Mouse (Mus musculus): ENCODE data around the gene Slc34a3. TPM values are rescaled to one million over a fixed set of nuclear protein-coding genes. Genes with fewer than 3 reads are reported as not detected.

Slc34a3 gene
- total and polyA plus RNA-seq, 3 experiments = 0.03 to 0.04 TPM; not detected in 1

DNA sequence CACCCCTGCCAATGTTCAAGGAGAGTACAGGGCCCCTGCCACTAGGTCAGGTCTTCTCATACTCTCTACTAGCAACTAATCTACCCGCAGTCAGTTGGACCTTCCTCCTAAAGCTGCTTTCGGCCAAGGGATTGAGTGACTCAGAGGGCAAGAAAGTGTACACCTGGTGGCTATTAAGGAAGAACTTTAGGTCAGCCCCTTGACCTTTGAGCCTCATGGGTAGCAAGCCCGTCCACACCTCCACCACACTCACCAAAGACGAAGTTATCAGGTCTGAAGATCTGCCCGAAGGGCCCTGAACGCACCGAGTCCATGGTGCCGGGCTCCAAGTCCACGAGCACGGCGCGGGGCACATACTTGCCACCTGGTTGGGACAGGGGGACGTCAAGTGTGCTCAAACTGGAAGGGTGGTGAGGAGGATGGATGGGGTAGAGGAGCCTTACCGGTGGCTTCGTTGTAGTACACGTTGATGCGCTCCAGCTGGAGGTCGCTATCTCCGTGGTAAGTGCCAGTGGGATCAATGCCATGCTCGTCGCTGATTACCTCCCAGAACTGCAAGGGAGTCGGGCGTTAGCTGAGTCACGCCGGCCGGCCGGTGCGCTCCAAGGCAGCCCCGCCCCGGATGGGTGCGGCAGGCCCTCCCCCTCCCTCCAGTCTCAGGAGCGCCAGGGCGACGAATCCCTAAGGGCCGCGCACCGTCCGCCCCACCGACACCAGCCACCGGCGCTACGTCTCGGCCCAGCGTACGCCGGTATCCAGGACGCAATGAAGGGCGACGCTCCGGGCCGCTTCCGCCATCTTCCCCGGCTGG is 10.3 kb downstream of the Slc34a3 start (continued):
- no peak for TF ChIP-seq ZKSCAN1 (IDR thresholded peaks at IDR 0.05; ENCODE audit: low read depth, low read length)
- no peak for TF ChIP-seq ELF1 (IDR thresholded peaks at IDR 0.05; ENCODE audit: low read depth, low read length)
- TF ChIP-seq POLR2AphosphoS2 (IDR thresholded peaks at IDR 0.05; ENCODE audit: low read length) = 0 out of 2 replicates have a peak, but pooled peaks have one; percentile 34
- TF ChIP-seq MXI1 (IDR thresholded peaks at IDR 0.05; ENCODE audit: low read depth, low read length) = peak; percentile 97

DNA sequence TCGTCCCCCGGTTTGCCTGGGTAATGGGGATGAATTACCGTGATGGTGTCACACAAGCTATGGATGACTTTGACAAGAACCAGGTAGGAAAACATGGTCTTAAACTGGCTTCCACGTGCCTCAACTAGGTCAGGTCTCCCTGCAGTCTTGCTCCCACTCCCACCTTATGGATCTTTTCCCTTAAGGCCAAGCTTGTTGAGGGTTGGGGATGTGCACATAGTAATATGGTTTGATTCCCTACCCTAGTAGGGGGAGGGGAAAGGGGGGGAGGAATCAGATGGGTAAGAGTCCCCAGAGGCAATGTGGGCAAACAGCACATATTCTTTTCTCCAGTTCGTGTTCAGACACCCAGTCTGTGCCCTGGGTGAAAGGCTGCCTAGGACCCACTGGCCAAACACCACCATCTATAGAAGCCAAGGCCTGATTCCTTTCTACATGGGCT is 12.8 kb downstream of the Slc34a3 start:
- H3K9me3 ChIP-seq (replicated peaks; ENCODE audit: insufficient read depth, low read length) = no peaks in the 10 kb centered on the region

DNA sequence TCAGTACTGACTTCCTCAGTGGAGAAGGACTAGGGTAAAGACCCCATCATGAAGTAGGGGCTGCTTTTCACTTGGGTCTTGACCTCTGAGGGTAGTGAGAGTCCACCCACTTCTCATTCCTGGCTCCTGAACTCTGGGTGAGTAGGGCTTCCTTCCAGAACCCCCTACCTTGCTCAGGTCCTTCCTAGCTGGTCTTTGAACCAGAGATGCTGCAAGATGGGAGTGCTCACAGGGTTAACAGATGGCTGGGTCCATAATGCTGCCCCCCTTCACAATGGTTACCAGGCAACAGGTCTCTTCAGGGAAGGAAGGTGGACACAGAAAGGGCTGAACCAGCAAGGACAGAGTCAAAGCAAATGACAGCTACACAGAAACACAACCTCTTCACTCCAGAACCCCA is 15.7 kb downstream of the Slc34a3 start, which contains the start of gene Fam166a:
Gene Fam166a (plus strand): TSS at position 301 of the 400 bp plus-strand sequence.
- Histone ChIP-seq H3K4me3 (ENCODE audit: control insufficient read depth in 1 of 2, insufficient read depth in 1 of 2, low read depth in 2 of 2, low read length in 2 of 2) (no peak within 1 kb of the TSS), H3K79me2 (ENCODE audit: control insufficient read depth, insufficient read depth, low read length, poor library complexity) (peaks cover 4% of the 10 kb centered on the region), H3K36me3 (ENCODE audit: control insufficient read depth in 1 of 2, insufficient read depth in 2 of 2, low read length in 2 of 2) (peaks cover 2 to 3% of the 10 kb centered on the region in 2 experiments; a peak in 3 of 4 replicates), H3K9ac (ENCODE audit: control insufficient read depth, low read depth, low read length, poor library complexity, severe bottlenecking) (no peak within 1 kb of the TSS), H3K27me3 (ENCODE audit: control insufficient read depth in 1 of 2, insufficient read depth in 2 of 2, low read length in 2 of 2) (no peaks in the 10 kb centered on the region), H3K4me1 (ENCODE audit: control insufficient read depth in 1 of 2, insufficient read depth in 2 of 2, low read length in 2 of 2) (no peaks in the 10 kb centered on the region; a peak in 1 of 4 replicates), H3K9me3 (replicated peaks; ENCODE audit: insufficient read depth, low read length) (no peaks in the 10 kb centered on the region), H3K27ac (ENCODE audit: control insufficient read depth, low read depth, low read length) (no peak within 1 kb of the TSS)
- DNase-seq (ENCODE audit: low read depth, low spot score) = no peak
- TF ChIP-seq EP300 (IDR thresholded peaks at IDR 0.05; ENCODE audit: low read depth in 1 of 2, low read length in 2 of 2) (no peak), GATA1 (IDR thresholded peaks at IDR 0.05; ENCODE audit: low read depth, low read length) (no peak), MAFK (IDR thresholded peaks at IDR 0.05; ENCODE audit: borderline replicate concordance, low read depth, low read length) (no peak), ZC3H11A (IDR thresholded peaks at IDR 0.05; ENCODE audit: low read depth, low read length) (no peak), E2F4 (IDR thresholded peaks at IDR 0.05; ENCODE audit: borderline replicate concordance, low read depth, low read length) (no peak), NELFE (IDR thresholded peaks at IDR 0.05; ENCODE audit: low read depth, low read length) (no peak), RAD21 (IDR thresholded peaks at IDR 0.05; ENCODE audit: low read depth, low read length) (no peak), SMC3 (IDR thresholded peaks at IDR 0.05; ENCODE audit: low read depth, low read length) (no peak), TBP (IDR thresholded peaks at IDR 0.05; ENCODE audit: low read depth, low read length) (no peak), ZMIZ1 (IDR thresholded peaks at IDR 0.05; ENCODE audit: low read depth, low read length) (no peak), CHD2 (IDR thresholded peaks at IDR 0.05; ENCODE audit: low read length) (no peak), ETS1 (IDR thresholded peaks at IDR 0.05; ENCODE audit: low read depth, low read length) (no peak), MYC (IDR thresholded peaks at IDR 0.05; ENCODE audit: low read depth, low read length) (no peak), USF2 (IDR thresholded peaks at IDR 0.05; ENCODE audit: borderline replicate concordance in 1 of 2, insufficient read depth in 1 of 2, low read depth in 1 of 2, low read length in 2 of 2) (no peak), HCFC1 (IDR thresholded peaks at IDR 0.05; ENCODE audit: low read depth, low read length) (no peak), POLR2AphosphoS2 (IDR thresholded peaks at IDR 0.05; ENCODE audit: low read length) (no peak), TAL1 (IDR thresholded peaks at IDR 0.05; ENCODE audit: low read length) (no peak), MAX (IDR thresholded peaks at IDR 0.05; ENCODE audit: low read length) (no peak), BHLHE40 (IDR thresholded peaks at IDR 0.05; ENCODE audit: borderline replicate concordance, low read depth, low read length) (no peak)

More for the DNA sequence above, 12.8 kb downstream of the Slc34a3 start:
- TF ChIP-seq MYC (IDR thresholded peaks at IDR 0.05; ENCODE audit: low read depth, low read length) (0 out of 2 replicates have a peak, but pooled peaks have one; percentile 27), USF1 (IDR thresholded peaks at IDR 0.05; ENCODE audit: low read depth, low read length) (no peak), CHD2 (IDR thresholded peaks at IDR 0.05; ENCODE audit: low read length) (peak; percentile 21; the same call in 1 of the 2 replicates), SIN3A (IDR thresholded peaks at IDR 0.05; ENCODE audit: low read length) (0 out of 2 replicates have a peak, but pooled peaks have one; percentile 11), POLR2AphosphoS5 (IDR thresholded peaks at IDR 0.05; ENCODE audit: borderline replicate concordance, low read depth, low read length) (peak; percentile 89), TAL1 (IDR thresholded peaks at IDR 0.05; ENCODE audit: low read length) (no peak), POLR2A (IDR thresholded peaks at IDR 0.05; ENCODE audit: control insufficient read depth in 1 of 2, insufficient read depth in 1 of 2, low read depth in 1 of 2, low read length in 2 of 2, poor library complexity in 1 of 2) (peak; percentile 61 to 77; a peak in 3 of 4 replicates), POLR2AphosphoS2 (IDR thresholded peaks at IDR 0.05; ENCODE audit: low read length) (peak; percentile 95)
- Histone ChIP-seq H3K36me3 (ENCODE audit: control insufficient read depth in 1 of 2, insufficient read depth in 2 of 2, low read length in 2 of 2) (peaks cover 6 to 9% of the 10 kb centered on the region in 2 experiments), H3K79me2 (ENCODE audit: control insufficient read depth, insufficient read depth, low read length, poor library complexity) (peaks cover 17% of the 10 kb centered on the region), H3K27ac (ENCODE audit: control insufficient read depth, low read depth, low read length) (no peak overlapping the region), H3K4me3 (ENCODE audit: control insufficient read depth in 1 of 2, insufficient read depth in 1 of 2, low read depth in 2 of 2, low read length in 2 of 2) (no peak overlapping the region), H3K4me1 (ENCODE audit: control insufficient read depth in 1 of 2, insufficient read depth in 2 of 2, low read length in 2 of 2) (peaks cover 4 to 8% of the 10 kb centered on the region in 2 experiments; a peak in 3 of 4 replicates), H3K27me3 (ENCODE audit: control insufficient read depth in 1 of 2, insufficient read depth in 2 of 2, low read length in 2 of 2) (no peaks in the 10 kb centered on the region), H3K9ac (ENCODE audit: control insufficient read depth, low read depth, low read length, poor library complexity, severe bottlenecking) (no peak overlapping the region)
- peak; percentile 66 for DNase-seq (ENCODE audit: low read depth, low spot score)
